Mouse (Mus musculus) midbrain, embryonic 13.5 days (tissue): ENCODE data around the gene Cox6b1. TPM values are rescaled to one million over a fixed set of nuclear protein-coding genes. Genes with fewer than 3 reads are reported as not detected.

Experiments used
- ATAC-seq: fragments of 200-750 bp; cut with Nextera tagmentation; 2 replicates; pipeline ENCODE4 v1.8.0; 2017; ENCODE audit warnings: mild to moderate bottlenecking, moderate TSS enrichment, moderate library complexity
- H3K27ac ChIP-seq: fragments of 300-500 bp; sonication (generic); 2 replicates; pipeline ENCODE4 v1.5.1; 2015; ENCODE audit warnings: inconsistent platforms, mild to moderate bottlenecking, moderate library complexity
- H3K27me3 ChIP-seq: fragments of 300-500 bp; sonication (generic); 2 replicates; pipeline ENCODE4 v1.6.1; 2015; ENCODE audit warnings: mild to moderate bottlenecking, inconsistent platforms
- H3K36me3 ChIP-seq: fragments of 300-500 bp; sonication (generic); 2 replicates; pipeline ENCODE4 v1.6.1; 2015; ENCODE audit warnings: mild to moderate bottlenecking, inconsistent platforms
- H3K4me1 ChIP-seq: fragments of 300-500 bp; sonication (generic); replicated peaks from 2 replicates; pipeline ENCODE4 v1.6.1; 2015; ENCODE audit warnings: inconsistent platforms
- H3K4me2 ChIP-seq: fragments of 300-500 bp; sonication (generic); replicated peaks from 2 replicates; pipeline ENCODE4 v1.6.1; 2015; ENCODE audit warnings: moderate library complexity, mild to moderate bottlenecking, inconsistent platforms
- H3K4me3 ChIP-seq: fragments of 300-500 bp; sonication (generic); replicated peaks from 2 replicates; pipeline ENCODE4 v1.5.1; 2015; ENCODE audit warnings: mild to moderate bottlenecking, inconsistent platforms
- H3K9ac ChIP-seq: fragments of 300-500 bp; sonication (generic); replicated peaks from 2 replicates; pipeline ENCODE4 v1.6.1; 2015; ENCODE audit warnings: mild to moderate bottlenecking, inconsistent platforms
- H3K9me3 ChIP-seq: fragments of 300-500 bp; sonication (generic); 2 replicates; pipeline ENCODE4 v1.6.1; 2016; ENCODE audit warnings: mild to moderate bottlenecking, inconsistent platforms
- WGBS: fragments of 180-500 bp; shearing (Covaris S2); methylation state at CpG from one replicate; pipeline ENCODE4 v1.1.7; 2015; 5-methylcytosine and 5-hydroxymethylcytosine counted together
- polyA plus RNA-seq: library from polyadenylated mRNA; unstranded; fragments of >200 nt; fragmentation: Nextera tagmentation; extraction: Ambion mirVana; gene quantifications from 2 replicates; pipeline ENCODE4 v1.2.1, GENCODE M21; 2015

Gene Cox6b1
- polyA plus RNA-seq: 1,046 and 1,055 TPM in 2 replicates

DNA sequence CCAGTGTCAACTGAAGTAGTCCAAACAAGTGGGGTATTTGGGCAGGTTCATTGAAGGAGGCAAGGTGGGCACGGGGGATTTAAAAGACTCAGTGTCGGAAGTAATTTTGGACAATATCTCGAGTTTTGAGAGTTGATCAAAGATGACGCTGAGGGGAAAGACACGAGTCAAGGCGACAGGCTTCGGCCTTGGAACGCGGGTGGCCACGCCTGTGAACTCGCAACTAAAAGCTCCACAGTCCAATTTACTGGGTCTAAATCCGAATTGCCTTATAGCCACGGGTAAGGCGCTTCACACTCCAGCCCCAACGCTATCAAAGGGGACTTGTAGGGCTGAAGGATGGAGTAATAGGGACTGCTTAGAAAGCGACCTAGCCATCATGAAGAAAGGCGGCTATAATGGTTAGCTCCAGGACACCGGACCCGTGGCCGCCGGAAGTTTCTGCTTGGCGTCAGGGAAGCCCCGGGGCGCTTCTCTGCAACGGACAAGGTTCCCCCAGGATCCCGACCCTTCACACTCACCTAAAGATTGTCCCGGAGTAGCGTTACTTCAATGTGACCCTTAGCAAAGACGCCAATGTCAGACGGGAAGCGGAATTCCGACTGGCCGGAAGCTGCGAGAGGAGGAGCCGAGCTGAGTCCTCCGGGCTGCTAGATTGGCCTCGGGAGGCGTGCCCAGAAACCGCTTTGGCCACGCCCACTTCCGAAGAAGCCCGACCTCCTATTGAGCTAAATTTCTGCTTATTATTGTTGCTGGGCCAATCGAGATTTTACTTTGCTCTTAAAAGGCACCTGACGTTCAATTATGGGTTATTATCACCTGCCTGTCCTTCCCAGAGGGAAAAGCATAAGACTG lies at the start of gene Cox6b1:
Cox6b1 (minus strand) TSS at position 622 of the 855 bp plus-strand sequence.
- Histone ChIP-seq H3K9ac (peak within 1 kb of the TSS; percentile 83), H3K36me3 (peaks cover 35% of the 10 kb centered on the region), H3K9me3 (no peaks in the 10 kb centered on the region), H3K4me3 (peak within 1 kb of the TSS; percentile 91), H3K4me2 (peak within 1 kb of the TSS; percentile 96), H3K27ac (peak within 1 kb of the TSS; percentile 58; the same call in 1 of the 2 replicates), H3K27me3 (peaks cover 20% of the 10 kb centered on the region), H3K4me1 (peaks cover 18% of the 10 kb centered on the region)
- peak; percentile 92 for ATAC-seq
- WGBS: 2% methylated on average over 44 of the region's 44 CpGs

DNA sequence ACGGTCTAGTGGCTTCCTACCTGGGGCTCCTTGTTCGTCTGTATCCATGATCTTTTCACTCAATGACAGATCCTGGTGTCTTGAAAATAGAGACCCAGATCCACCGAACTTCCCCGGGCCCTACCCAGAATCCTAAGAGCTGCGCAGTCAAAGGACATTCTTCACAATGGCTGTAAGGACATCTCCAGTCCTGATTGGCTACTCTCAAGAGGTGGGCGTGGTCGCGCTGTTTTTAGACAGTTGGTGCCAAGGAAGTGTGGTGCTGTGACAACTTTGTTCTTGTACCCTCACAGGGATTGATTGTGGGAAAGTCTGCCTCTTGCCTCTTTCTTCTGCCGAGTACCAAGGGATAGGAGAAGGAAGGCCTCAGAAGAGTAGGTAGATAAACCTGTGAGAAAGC lies 45.5 kb upstream of the Cox6b1 start, which contains the start of gene Pmis2:
Pmis2 (minus strand) TSS at position 126 of the 400 bp plus-strand sequence.
- no peak for ATAC-seq
- Histone ChIP-seq H3K36me3 (no peaks in the 10 kb centered on the region), H3K9me3 (no peaks in the 10 kb centered on the region), H3K4me1 (no peaks in the 10 kb centered on the region), H3K4me3 (no peak within 1 kb of the TSS), H3K4me2 (no peak within 1 kb of the TSS), H3K27ac (no peak within 1 kb of the TSS), H3K27me3 (peaks cover 6% of the 10 kb centered on the region; the same call in 1 of the 2 replicates), H3K9ac (no peak within 1 kb of the TSS)
- 71% methylated on average over 9 of the region's 9 CpGs for WGBS

DNA sequence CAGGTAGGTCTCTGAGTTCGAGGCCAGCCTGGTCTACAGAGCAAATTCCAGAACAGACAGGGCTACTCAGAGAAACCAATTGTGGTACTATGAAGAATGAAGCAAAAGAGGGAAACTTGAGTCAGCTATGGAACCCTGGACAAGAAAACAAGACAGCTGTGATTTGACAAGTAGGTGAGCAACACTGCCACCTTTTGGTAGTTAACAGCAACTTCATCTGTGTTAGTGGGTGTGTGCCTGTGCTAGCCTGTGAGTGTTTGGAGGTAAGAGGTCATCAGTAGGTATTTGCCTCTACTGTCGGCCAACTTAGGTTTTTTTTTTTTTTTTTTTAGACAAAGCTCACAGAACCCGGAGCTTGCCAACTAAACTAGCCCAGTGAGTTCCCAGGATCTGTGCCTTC lies 43.3 kb upstream of the Cox6b1 start:
- 39% methylated on average over 3 of the region's 3 CpGs for WGBS
- Histone ChIP-seq H3K4me1 (peaks cover 10% of the 10 kb centered on the region), H3K27me3 (peaks cover 6% of the 10 kb centered on the region; the same call in 1 of the 2 replicates), H3K4me2 (no peak overlapping the region), H3K27ac (no peak overlapping the region), H3K36me3 (no peaks in the 10 kb centered on the region), H3K4me3 (no peak overlapping the region), H3K9ac (no peak overlapping the region), H3K9me3 (no peaks in the 10 kb centered on the region)
- ATAC-seq: no peak

DNA sequence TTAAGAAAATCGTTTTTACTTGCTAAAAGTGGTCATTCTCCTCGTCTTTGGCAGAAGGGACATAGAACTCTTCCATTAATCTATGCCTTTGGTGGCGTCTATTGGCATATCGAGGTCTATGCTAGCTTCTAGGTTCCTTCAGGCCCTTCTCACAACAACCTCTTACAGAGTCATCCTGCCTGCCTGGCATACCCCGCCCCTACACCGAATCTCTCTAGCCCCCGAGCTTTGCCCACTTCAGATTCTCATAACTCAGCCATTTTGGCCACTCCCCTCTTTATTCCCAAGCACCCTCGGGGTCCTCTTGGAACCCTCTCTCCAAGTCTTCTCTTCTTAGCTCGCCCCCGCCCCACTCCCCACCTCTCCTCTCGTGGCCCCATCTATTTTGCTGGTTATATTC lies 39.4 kb upstream of the Cox6b1 start:
- ATAC-seq: peak; percentile 80
- Histone ChIP-seq H3K4me2 (peak overlapping the region; percentile 85), H3K4me1 (peaks cover 14% of the 10 kb centered on the region), H3K27ac (peak overlapping the region; percentile 72), H3K4me3 (peak overlapping the region; percentile 62), H3K36me3 (peaks cover 15% of the 10 kb centered on the region; the same call in 1 of the 2 replicates), H3K27me3 (peaks cover 6% of the 10 kb centered on the region; the same call in 1 of the 2 replicates), H3K9me3 (no peaks in the 10 kb centered on the region), H3K9ac (peak overlapping the region; percentile 73)
- WGBS: 6% methylated on average over 11 of the region's 11 CpGs

GRCm38 (mm10) chr7:30664529-30665200 lies 38.7 kb upstream of the Cox6b1 start, which contains the start of gene Haus5:
TSS of gene Haus5 (minus strand) at chr7:30664994.
- H3K9me3 ChIP-seq: no peaks in the 10 kb centered on the region
- H3K4me1 ChIP-seq: peaks cover 14% of the 10 kb centered on the region
- H3K4me3 ChIP-seq: peak within 1 kb of the TSS; percentile 62
- peaks cover 22% of the 10 kb centered on the region for H3K36me3 ChIP-seq
- H3K9ac ChIP-seq: peak within 1 kb of the TSS; percentile 73
- peak within 1 kb of the TSS; percentile 85 for H3K4me2 ChIP-seq
- peaks cover 6% of the 10 kb centered on the region; the same call in 1 of the 2 replicates for H3K27me3 ChIP-seq
- under 1% methylated on average over 34 of the region's 34 CpGs for WGBS
- H3K27ac ChIP-seq: peak within 1 kb of the TSS; percentile 72
- ATAC-seq: peak; percentile 97

DNA sequence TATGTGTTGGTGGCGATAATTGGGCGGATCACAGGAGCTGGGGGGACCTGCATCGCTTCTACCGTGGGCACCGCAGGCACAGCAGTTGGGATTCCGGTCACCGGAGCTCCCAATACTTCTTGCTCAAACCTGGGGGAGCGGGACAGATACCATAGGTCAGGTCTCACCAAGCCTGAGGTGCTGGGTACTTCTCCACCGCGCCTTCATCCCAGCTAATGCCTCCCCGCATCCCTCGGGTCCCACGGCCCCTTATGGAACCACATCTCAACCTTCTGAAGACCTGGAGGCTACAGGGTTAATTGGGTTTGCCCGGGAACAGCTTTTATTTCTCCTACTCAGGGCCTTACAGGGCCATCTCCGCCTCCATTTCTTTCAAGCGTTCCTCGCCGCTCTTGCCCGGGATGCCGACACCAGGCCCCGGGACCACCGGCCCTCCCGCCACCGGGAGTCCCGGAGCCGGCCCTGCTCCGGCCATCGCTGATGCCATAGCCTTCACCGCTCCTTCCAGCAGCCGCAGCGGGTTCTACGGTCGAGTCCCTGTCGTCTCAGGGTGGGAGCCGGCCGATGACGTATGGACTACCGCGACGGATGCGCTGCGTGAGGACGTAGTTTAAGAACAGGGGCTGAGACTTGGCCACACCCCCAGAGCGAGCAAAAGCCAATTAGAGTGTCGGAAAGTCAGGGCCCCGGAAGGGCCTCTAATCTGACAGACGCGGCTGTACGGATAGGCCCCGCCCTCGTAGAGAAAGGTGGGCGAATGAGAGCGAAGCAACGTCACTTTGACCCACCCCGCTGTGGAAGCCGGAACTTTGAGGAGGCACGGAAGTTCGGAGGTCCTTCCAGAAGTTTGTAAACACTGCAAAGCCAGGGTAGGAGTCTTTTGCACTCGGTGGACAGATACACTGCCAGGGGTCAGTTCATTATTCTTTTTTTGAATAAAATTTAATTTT lies 23.9 kb upstream of the Cox6b1 start, which contains the start of gene Rbm42:
Rbm42 (minus strand) TSS at position 727 of the 950 bp plus-strand sequence.
- H3K4me2 ChIP-seq: peak within 1 kb of the TSS; percentile 97
- peak within 1 kb of the TSS; percentile 90 for H3K9ac ChIP-seq
- 2% methylated on average over 59 of the region's 59 CpGs for WGBS
- no peaks in the 10 kb centered on the region for H3K27me3 ChIP-seq
- H3K36me3 ChIP-seq: peaks cover 63% of the 10 kb centered on the region
- peak; percentile 99 for ATAC-seq
- H3K4me1 ChIP-seq: peaks cover 15% of the 10 kb centered on the region
- H3K27ac ChIP-seq: peak within 1 kb of the TSS; percentile 77
- H3K4me3 ChIP-seq: peak within 1 kb of the TSS; percentile 88
- H3K9me3 ChIP-seq: no peaks in the 10 kb centered on the region

- no peak overlapping the region for H3K27ac ChIP-seq
- H3K9ac ChIP-seq: no peak overlapping the region
- no peak for ATAC-seq
- no peaks in the 10 kb centered on the region for H3K9me3 ChIP-seq
- H3K4me3 ChIP-seq: no peak overlapping the region
- H3K4me1 ChIP-seq: peaks cover 6% of the 10 kb centered on the region
- peaks cover 37% of the 10 kb centered on the region for H3K27me3 ChIP-seq
- WGBS: 37% methylated on average over 4 of the region's 4 CpGs
- no peak overlapping the region for H3K4me2 ChIP-seq
- peaks cover 45% of the 10 kb centered on the region for H3K36me3 ChIP-seq
Observed at GRCm38 (mm10) chr7:30639083-30639482, 13.1 kb upstream of the Cox6b1 start.

GRCm38 (mm10) chr7:30636395-30636794 lies 10.4 kb upstream of the Cox6b1 start:
- ATAC-seq: no peak
- no peak overlapping the region for H3K4me2 ChIP-seq
- H3K4me3 ChIP-seq: no peak overlapping the region
- H3K27me3 ChIP-seq: peaks cover 64% of the 10 kb centered on the region
- no peak overlapping the region for H3K27ac ChIP-seq
- no peaks in the 10 kb centered on the region for H3K9me3 ChIP-seq
- H3K4me1 ChIP-seq: peaks cover 6% of the 10 kb centered on the region
- 25% methylated on average over 11 of the region's 11 CpGs for WGBS
- H3K9ac ChIP-seq: no peak overlapping the region
- H3K36me3 ChIP-seq: peaks cover 18% of the 10 kb centered on the region

GRCm38 (mm10) chr7:30635752-30636151 lies 9.8 kb upstream of the Cox6b1 start, which contains the start of gene Etv2:
TSS of gene Etv2 (minus strand) at chr7:30635852.
- 3% methylated on average over 5 of the region's 5 CpGs for WGBS
- Histone ChIP-seq H3K4me1 (peaks cover 6% of the 10 kb centered on the region), H3K9me3 (no peaks in the 10 kb centered on the region), H3K27ac (no peak within 1 kb of the TSS), H3K27me3 (peaks cover 65% of the 10 kb centered on the region), H3K4me2 (peak within 1 kb of the TSS; percentile 36), H3K4me3 (0 out of 2 replicates have a peak within 1 kb of the TSS, but pooled peaks have one; percentile 4), H3K9ac (no peak within 1 kb of the TSS), H3K36me3 (peaks cover 11% of the 10 kb centered on the region)
- no peak for ATAC-seq

DNA sequence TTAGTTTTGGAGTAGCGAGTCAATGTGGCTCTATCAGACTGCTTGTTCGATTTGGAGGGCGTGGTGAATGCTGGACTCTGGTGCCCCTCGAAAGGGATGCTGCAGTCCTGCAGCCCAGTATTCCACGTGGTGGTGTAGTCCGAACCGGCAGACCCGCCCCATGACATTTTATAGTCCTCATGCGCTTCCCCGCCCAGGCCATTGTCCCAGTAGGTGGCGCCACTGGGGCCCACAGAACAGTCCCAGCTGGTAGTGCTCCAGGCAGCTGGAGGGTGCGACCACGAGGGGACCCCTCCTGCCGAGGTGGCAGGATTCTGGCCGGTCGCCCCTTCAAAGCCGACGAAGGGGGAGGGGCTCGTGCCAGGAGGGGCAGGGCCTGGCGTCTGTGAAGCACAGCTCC lies 8.7 kb upstream of the Cox6b1 start:
- under 1% methylated on average over 20 of the region's 20 CpGs for WGBS
- Histone ChIP-seq H3K27me3 (peaks cover 73% of the 10 kb centered on the region), H3K36me3 (no peaks in the 10 kb centered on the region), H3K4me1 (peaks cover 6% of the 10 kb centered on the region), H3K9me3 (no peaks in the 10 kb centered on the region), H3K27ac (no peak overlapping the region), H3K4me2 (peak overlapping the region; percentile 36), H3K9ac (no peak overlapping the region), H3K4me3 (0 out of 2 replicates have a peak overlapping the region, but pooled peaks have one; percentile 4)
- 0 out of 2 replicates have a peak, but pooled peaks have one; percentile 62 for ATAC-seq
